Mouse (Mus musculus): ENCODE results near the gene Sry. TPM values are rescaled to one million over a fixed set of nuclear protein-coding genes. Genes with fewer than 3 reads are reported as not detected.

The Sry gene
- polyA plus RNA-seq (2015; fragmentation: Nextera tagmentation; extraction: Ambion mirVana): not detected in 2 replicates

DNA sequence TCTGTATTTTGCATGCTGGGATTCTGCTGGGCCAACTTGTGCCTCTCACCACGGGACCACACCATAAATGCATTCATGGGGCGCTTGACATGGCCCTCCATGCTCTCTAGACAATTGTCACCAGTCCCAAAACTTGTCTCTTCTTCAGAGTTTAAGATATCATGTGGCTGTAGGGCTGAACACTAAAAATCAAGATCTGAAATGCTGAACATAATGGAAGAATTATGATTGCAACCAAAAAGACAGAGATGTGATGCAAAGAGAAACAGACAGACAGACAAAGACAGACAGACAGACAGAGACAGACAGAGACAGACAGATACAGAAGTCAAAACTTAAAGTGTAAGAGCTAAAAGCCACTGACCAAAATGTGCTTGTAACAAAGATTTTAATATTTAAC lies at the start of gene Sry:
Sry (minus strand) TSS at position 101 of the 400 bp plus-strand sequence.

Other genes with a start within 250 kb of the Sry start
- gene H2al2c, start 64.6 kb downstream of the Sry start, polyA plus RNA-seq (2015; fragmentation: Nextera tagmentation; extraction: Ambion mirVana): not detected in 2 replicates
- gene H2al2b, start 57.0 kb upstream of the Sry start, polyA plus RNA-seq (2015; fragmentation: Nextera tagmentation; extraction: Ambion mirVana): not detected in 2 replicates
- gene Gm4064, start 132.5 kb upstream of the Sry start, polyA plus RNA-seq (2015; fragmentation: Nextera tagmentation; extraction: Ambion mirVana): not detected in 2 replicates
- gene Rbmy, start 167.0 kb upstream of the Sry start, polyA plus RNA-seq (2015; fragmentation: Nextera tagmentation; extraction: Ambion mirVana): not detected in 2 replicates
- not detected in 2 replicates for gene Gm10256, start 167.0 kb upstream of the Sry start, polyA plus RNA-seq (2015; fragmentation: Nextera tagmentation; extraction: Ambion mirVana)
- not detected in 2 replicates for gene Gm10352, start 237.3 kb upstream of the Sry start, polyA plus RNA-seq (2015; fragmentation: Nextera tagmentation; extraction: Ambion mirVana)

Data from adrenal gland, postnatal 0 days (tissue).